Mouse (Mus musculus) megakaryocyte-erythroid progenitor cell, adult 5 weeks (primary cell): ENCODE data around the gene Gm14632. TPM values are rescaled to one million over a fixed set of nuclear protein-coding genes. Genes with fewer than 3 reads are reported as not detected.

Source experiments
- polyA plus RNA-seq: library from polyadenylated mRNA; stranded (reverse); fragments of >175 nt; gene quantifications from 2 replicates; pipeline ENCODE4 v1.2.3, GENCODE M21; 2012

Gene Gm14632
- not detected in 2 replicates for polyA plus RNA-seq

DNA sequence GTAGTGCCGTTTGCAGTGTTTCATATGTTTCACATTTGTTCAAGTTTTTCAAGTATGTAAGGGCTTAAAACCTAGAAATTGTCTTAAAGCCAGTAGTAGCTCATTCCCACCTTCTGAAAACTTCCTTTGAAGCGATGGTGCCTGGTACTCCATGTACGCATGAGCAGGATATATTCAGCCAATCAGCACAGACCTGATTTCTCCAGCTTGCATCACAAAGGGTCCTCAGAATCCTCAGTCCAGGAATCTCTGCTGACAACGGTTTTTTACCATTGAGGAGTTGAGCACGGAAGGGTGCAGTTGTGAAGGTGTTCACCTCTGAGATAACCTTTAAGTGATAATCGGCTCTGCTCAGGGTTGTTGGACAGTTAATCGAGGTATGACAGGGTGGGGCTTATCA lies at the start of gene Gm14632:
Gene Gm14632 (plus strand): TSS at position 301 of the 400 bp plus-strand sequence.

